Mouse (Mus musculus): ENCODE results near the gene 1700016D06Rik. TPM values are rescaled to one million over a fixed set of nuclear protein-coding genes. Genes with fewer than 3 reads are reported as not detected.

The 1700016D06Rik gene
- polyA plus RNA-seq, 1 experiment from 2014 or later, result not detected

GRCm38 (mm10) chr8:11650021-11650420, 50.8 kb downstream of the 1700016D06Rik start:
- no peak overlapping the region for H3K27ac ChIP-seq (ENCODE audit: low read depth, low read length)
- no peak overlapping the region for H3K4me2 ChIP-seq (ENCODE audit: low read depth, low read length)
- H3K4me1 ChIP-seq (ENCODE audit: control insufficient read depth, insufficient read depth, low read length), result no peaks in the 10 kb centered on the region
- no peak overlapping the region for H3K9ac ChIP-seq (replicated peaks; ENCODE audit: low read depth, low read length)
- no peaks in the 10 kb centered on the region for H3K27me3 ChIP-seq (ENCODE audit: control insufficient read depth, insufficient read depth, low read length)
- no peaks in the 10 kb centered on the region for H3K36me3 ChIP-seq (ENCODE audit: control insufficient read depth, insufficient read depth, low read length)
- no peak overlapping the region for H3K4me3 ChIP-seq (ENCODE audit: low read depth, low read length)
- ATAC-seq (ENCODE audit: low read depth), result no peak
- WGBS, result 91% methylated on average over 5 of the region's 5 CpGs
- no peaks in the 10 kb centered on the region for H3K9me3 ChIP-seq (ENCODE audit: control insufficient read depth, low read length)

DNA sequence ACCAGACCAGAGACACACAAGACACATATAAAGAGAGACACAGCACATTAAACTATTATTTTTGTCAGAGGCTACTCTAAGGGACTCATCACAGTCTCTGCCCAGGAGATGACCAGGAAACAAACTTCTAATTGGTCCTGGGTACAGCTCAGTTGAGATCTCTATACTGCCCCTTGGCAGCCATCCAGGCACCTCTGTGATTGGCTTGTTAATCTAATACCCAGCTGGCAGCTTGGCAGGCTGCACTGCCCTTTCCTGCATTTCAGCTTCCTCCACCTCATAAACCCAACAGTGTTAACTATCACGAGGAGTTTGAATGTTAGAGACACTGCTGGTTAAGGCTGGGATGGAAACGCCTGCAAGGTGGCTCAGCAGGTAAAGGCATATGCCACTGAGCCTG, 57.7 kb downstream of the 1700016D06Rik start:
- Histone ChIP-seq H3K27ac (ENCODE audit: low read depth, low read length) (no peak overlapping the region), H3K4me2 (ENCODE audit: low read depth, low read length) (no peak overlapping the region), H3K27me3 (ENCODE audit: control insufficient read depth, insufficient read depth, low read length) (no peaks in the 10 kb centered on the region), H3K36me3 (ENCODE audit: control insufficient read depth, insufficient read depth, low read length) (no peaks in the 10 kb centered on the region), H3K4me1 (ENCODE audit: control insufficient read depth, insufficient read depth, low read length) (no peaks in the 10 kb centered on the region), H3K9ac (replicated peaks; ENCODE audit: low read depth, low read length) (no peak overlapping the region), H3K4me3 (ENCODE audit: low read depth, low read length) (no peak overlapping the region), H3K9me3 (ENCODE audit: control insufficient read depth, low read length) (no peaks in the 10 kb centered on the region)
- no peak for ATAC-seq (ENCODE audit: low read depth)
- 75% methylated on average over 2 of the region's 2 CpGs for WGBS

GRCm38 (mm10) chr8:11640606-11641005, 60.3 kb downstream of the 1700016D06Rik start:
- Histone ChIP-seq H3K27ac (ENCODE audit: low read depth, low read length) (no peak overlapping the region), H3K4me2 (ENCODE audit: low read depth, low read length) (no peak overlapping the region), H3K4me1 (ENCODE audit: control insufficient read depth, insufficient read depth, low read length) (peaks cover 4% of the 10 kb centered on the region; the same call in 1 of the 2 replicates), H3K9ac (replicated peaks; ENCODE audit: low read depth, low read length) (no peak overlapping the region), H3K9me3 (ENCODE audit: control insufficient read depth, low read length) (no peaks in the 10 kb centered on the region), H3K36me3 (ENCODE audit: control insufficient read depth, insufficient read depth, low read length) (no peaks in the 10 kb centered on the region), H3K4me3 (ENCODE audit: low read depth, low read length) (no peak overlapping the region), H3K27me3 (ENCODE audit: control insufficient read depth, insufficient read depth, low read length) (no peaks in the 10 kb centered on the region)
- 63% methylated on average over 2 of the region's 2 CpGs for WGBS
- ATAC-seq (ENCODE audit: low read depth), result no peak

DNA sequence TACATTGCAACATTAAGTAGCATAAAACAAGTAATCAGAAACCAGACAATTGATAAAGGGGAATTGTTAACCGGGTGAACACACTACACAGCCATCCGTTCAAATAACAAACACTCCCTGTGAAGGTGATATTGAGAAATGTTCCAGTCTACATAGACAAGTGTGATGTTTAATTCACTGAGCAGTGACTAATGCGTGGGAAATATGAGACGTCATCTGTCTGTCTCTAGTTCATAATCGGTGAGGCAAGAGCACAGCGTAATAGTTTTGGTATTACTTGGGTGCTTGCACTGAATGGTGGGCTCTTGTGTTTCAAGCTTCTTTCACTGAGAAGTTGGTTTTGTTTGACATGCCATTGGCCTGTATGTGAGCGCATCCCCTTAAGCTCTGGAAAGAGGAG, 63.3 kb downstream of the 1700016D06Rik start:
- Histone ChIP-seq H3K27me3 (ENCODE audit: control insufficient read depth, insufficient read depth, low read length) (no peaks in the 10 kb centered on the region), H3K9ac (replicated peaks; ENCODE audit: low read depth, low read length) (no peak overlapping the region), H3K27ac (ENCODE audit: low read depth, low read length) (no peak overlapping the region), H3K4me2 (ENCODE audit: low read depth, low read length) (no peak overlapping the region), H3K9me3 (ENCODE audit: control insufficient read depth, low read length) (no peaks in the 10 kb centered on the region), H3K4me1 (ENCODE audit: control insufficient read depth, insufficient read depth, low read length) (peaks cover 21% of the 10 kb centered on the region), H3K36me3 (ENCODE audit: control insufficient read depth, insufficient read depth, low read length) (no peaks in the 10 kb centered on the region), H3K4me3 (ENCODE audit: low read depth, low read length) (no peak overlapping the region)
- no peak for ATAC-seq (ENCODE audit: low read depth)
- 95% methylated on average over 7 of the region's 7 CpGs for WGBS

DNA sequence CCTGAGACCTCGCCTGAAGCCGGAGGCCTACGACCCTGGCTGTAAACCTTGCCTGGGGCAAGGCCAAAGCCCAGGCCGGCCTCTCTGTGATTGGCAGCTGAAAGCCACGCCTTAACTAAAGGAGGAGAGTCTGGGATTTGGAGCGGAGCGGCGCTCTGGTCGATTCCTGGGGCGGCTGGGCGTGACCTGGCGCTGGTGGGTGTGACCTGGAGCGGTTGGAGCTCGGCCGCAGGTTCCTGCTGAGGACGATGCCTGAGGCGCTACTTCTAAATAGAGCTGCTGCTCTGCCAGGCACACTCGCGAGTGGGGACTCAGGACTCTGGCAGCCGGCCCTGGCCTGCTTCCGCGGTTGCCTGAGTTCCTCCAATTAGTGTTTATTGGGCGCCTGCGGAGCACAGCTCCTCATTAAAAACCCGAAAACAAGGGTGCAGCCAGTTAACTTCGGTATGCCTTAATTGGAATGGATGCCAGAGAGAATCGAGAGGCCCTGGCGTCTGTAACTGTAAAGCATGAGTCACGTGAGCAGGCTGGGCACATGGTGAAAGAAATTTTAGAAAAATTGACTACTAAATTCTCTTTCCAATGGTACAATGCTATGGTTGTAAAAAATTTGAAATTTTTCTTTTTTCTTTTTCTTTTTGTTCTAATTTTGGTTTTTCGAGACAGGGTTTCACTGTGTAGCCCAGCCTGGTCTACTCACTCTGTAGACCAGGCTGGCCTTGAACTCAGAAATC, 64.4 kb downstream of the 1700016D06Rik start:
- H3K4me1 ChIP-seq (ENCODE audit: control insufficient read depth, insufficient read depth, low read length), result peaks cover 22% of the 10 kb centered on the region
- WGBS, result 4% methylated on average over 30 of the region's 30 CpGs
- no peaks in the 10 kb centered on the region for H3K9me3 ChIP-seq (ENCODE audit: control insufficient read depth, low read length)
- H3K27me3 ChIP-seq (ENCODE audit: control insufficient read depth, insufficient read depth, low read length), result no peaks in the 10 kb centered on the region
- peak; percentile 18 for ATAC-seq (ENCODE audit: low read depth)
- peak overlapping the region; percentile 84 for H3K4me2 ChIP-seq (ENCODE audit: low read depth, low read length)
- peak overlapping the region; percentile 95 for H3K9ac ChIP-seq (replicated peaks; ENCODE audit: low read depth, low read length)
- peak overlapping the region; percentile 98 for H3K4me3 ChIP-seq (ENCODE audit: low read depth, low read length)
- H3K36me3 ChIP-seq (ENCODE audit: control insufficient read depth, insufficient read depth, low read length), result 0 out of 2 replicates have a peak, but pooled peaks cover under 1% of the 10 kb centered on the region
- H3K27ac ChIP-seq (ENCODE audit: low read depth, low read length), result peak overlapping the region; percentile 99

- H3K9me3 ChIP-seq (ENCODE audit: control insufficient read depth, low read length), result no peaks in the 10 kb centered on the region
- peaks cover 22% of the 10 kb centered on the region for H3K4me1 ChIP-seq (ENCODE audit: control insufficient read depth, insufficient read depth, low read length)
- H3K27ac ChIP-seq (ENCODE audit: low read depth, low read length), result peak within 1 kb of the TSS; percentile 99
- H3K36me3 ChIP-seq (ENCODE audit: control insufficient read depth, insufficient read depth, low read length), result peaks cover 9% of the 10 kb centered on the region; the same call in 1 of the 2 replicates
- peak within 1 kb of the TSS; percentile 84 for H3K4me2 ChIP-seq (ENCODE audit: low read depth, low read length)
- H3K9ac ChIP-seq (replicated peaks; ENCODE audit: low read depth, low read length), result peak within 1 kb of the TSS; percentile 95
- peak; percentile 95 for ATAC-seq (ENCODE audit: low read depth)
- H3K27me3 ChIP-seq (ENCODE audit: control insufficient read depth, insufficient read depth, low read length), result no peaks in the 10 kb centered on the region
- under 1% methylated on average over 39 of the region's 40 CpGs for WGBS
- H3K4me3 ChIP-seq (ENCODE audit: low read depth, low read length), result peak within 1 kb of the TSS; percentile 98
These were observed 65.2 kb downstream of the 1700016D06Rik start, which contains the start of gene Ankrd10 for GRCm38 (mm10) chr8:11635611-11636081. Ankrd10 (minus strand) TSS chr8:11635757.

DNA sequence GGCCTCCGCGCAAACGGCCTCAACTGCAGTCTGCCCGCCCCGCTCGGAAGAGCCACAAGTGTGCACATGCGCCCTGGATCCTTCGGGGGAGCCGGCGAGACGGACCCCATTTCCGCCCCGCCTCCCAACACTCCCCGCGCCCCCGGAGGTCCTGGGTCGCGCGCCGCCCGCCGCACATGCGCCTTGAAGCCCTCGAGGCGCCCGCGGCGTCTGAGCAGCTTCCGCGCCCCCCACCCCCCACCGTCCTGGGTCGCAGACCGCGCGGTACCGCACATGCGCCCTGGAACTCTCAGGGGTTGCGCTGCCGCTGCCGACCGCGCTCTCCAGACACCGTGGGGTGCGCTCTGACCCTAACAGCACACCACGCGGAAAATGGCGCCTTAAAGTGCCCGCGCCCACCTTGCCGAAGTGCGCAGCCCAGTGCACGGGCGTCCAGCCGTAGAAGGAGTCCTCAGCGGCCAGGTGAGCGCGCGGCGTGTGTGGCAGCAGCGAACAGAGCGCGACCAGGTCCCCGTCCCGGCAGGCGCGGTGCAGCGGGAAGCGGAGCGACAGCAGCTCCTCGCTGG, 65.8 kb downstream of the 1700016D06Rik start:
- no peaks in the 10 kb centered on the region for H3K9me3 ChIP-seq (ENCODE audit: control insufficient read depth, low read length)
- H3K9ac ChIP-seq (replicated peaks; ENCODE audit: low read depth, low read length), result peak overlapping the region; percentile 95
- H3K4me3 ChIP-seq (ENCODE audit: low read depth, low read length), result peak overlapping the region; percentile 98
- H3K27me3 ChIP-seq (ENCODE audit: control insufficient read depth, insufficient read depth, low read length), result no peaks in the 10 kb centered on the region
- peak overlapping the region; percentile 84 for H3K4me2 ChIP-seq (ENCODE audit: low read depth, low read length)
- H3K36me3 ChIP-seq (ENCODE audit: control insufficient read depth, insufficient read depth, low read length), result peaks cover 10% of the 10 kb centered on the region; the same call in 1 of the 2 replicates
- under 1% methylated on average over 67 of the region's 70 CpGs for WGBS
- peak overlapping the region; percentile 99 for H3K27ac ChIP-seq (ENCODE audit: low read depth, low read length)
- ATAC-seq (ENCODE audit: low read depth), result peak; percentile 87
- H3K4me1 ChIP-seq (ENCODE audit: control insufficient read depth, insufficient read depth, low read length), result peaks cover 22% of the 10 kb centered on the region

DNA sequence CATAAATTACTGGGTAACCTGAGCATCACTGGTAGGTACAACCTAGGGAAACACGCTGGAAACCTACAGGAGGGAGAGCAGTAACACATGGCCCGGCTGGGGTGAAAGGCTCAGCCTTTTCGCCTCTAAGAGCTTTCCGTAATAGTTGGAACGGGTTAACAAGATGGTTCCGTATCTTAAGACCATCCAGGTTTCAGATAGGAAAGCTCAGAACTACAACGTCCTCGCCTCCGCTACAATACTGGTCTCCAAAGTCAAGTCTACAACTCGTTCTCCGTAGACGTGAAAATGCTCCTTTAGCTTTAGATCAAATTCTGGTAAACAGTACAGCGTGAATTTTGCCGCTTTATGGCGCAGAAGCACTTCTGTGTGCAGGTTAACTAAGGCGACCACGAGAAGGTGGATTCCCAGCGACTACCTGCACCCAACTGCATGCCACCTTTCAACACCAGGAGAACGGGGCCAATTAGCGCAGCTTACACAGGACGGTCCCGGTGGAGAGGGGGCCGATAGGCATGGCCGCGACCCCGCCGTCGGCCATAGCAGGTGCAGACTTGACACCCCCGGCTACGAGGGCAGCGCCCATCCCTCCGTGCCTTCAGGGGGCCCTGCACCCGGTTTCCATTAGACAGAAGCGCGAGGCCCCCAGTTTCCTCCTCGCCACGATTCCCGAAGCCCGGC, 66.4 kb downstream of the 1700016D06Rik start:
- under 1% methylated on average over 37 of the region's 39 CpGs for WGBS

More for the DNA sequence above, 66.4 kb downstream of the 1700016D06Rik start:
- H3K9me3 ChIP-seq (ENCODE audit: control insufficient read depth, low read length), result no peaks in the 10 kb centered on the region
- H3K4me3 ChIP-seq (ENCODE audit: low read depth, low read length), result peak overlapping the region; percentile 98
- peaks cover 22% of the 10 kb centered on the region for H3K4me1 ChIP-seq (ENCODE audit: control insufficient read depth, insufficient read depth, low read length)
- H3K4me2 ChIP-seq (ENCODE audit: low read depth, low read length), result peak overlapping the region; percentile 84
- H3K9ac ChIP-seq (replicated peaks; ENCODE audit: low read depth, low read length), result peak overlapping the region; percentile 95
- H3K36me3 ChIP-seq (ENCODE audit: control insufficient read depth, insufficient read depth, low read length), result peaks cover 12% of the 10 kb centered on the region; the same call in 1 of the 2 replicates
- H3K27me3 ChIP-seq (ENCODE audit: control insufficient read depth, insufficient read depth, low read length), result no peaks in the 10 kb centered on the region
- ATAC-seq (ENCODE audit: low read depth), result peak; percentile 21
- peak overlapping the region; percentile 99 for H3K27ac ChIP-seq (ENCODE audit: low read depth, low read length)

Measured in neural tube, embryonic 14.5 days (tissue).